Mouse (Mus musculus): Measurements from ENCODE around the gene Gm9999.

Gm9999 gene

DNA sequence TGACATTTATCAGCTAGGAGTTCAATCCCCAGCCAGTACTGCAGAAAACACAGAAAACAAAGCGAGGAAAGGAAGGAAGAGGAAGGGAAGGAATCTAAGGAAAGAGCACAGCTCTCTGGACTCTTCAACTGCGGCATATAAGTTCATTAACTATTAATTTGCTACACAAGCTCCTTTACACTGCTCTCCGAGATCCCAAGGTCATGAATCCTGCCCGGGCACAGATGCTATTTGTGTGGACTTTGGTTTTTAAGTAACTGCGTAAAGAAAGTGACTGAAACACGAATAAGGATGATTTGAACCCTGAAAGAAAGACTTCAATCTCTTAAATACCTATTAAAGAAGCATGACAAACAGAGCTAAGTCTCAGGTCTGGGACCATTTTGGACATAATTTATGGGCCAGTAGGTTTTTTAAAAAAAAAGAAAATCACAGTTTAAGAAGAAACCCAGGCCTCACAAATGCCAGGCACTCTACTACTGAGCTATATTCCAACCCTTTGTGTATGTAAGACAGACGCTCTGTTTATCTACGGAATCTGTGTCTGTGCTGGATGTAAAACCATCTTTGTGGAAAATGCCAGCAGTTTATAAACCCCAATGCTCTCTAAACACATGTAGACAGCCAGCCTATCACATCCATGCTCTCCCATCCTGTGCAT, 16.7 kb downstream of the Gm9999 start:
- CTCF ChIA-PET = no interaction called here

DNA sequence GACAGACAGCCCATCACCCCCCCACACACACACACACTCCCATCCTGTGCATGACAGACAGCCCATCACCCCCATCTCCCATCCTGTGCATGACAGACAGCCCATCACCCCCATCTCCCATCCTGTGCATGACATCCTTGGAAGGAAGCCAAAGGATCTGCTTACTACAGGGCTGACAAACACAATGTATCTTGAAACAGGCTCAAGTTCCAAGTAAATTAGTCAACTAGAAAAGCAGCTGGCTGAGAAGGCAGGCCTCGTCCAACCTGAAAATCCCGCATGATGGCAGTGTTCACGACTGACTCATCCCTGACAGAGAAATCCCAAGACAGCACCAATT, 17.2 kb downstream of the Gm9999 start:
- CTCF ChIA-PET = no interaction called here

DNA sequence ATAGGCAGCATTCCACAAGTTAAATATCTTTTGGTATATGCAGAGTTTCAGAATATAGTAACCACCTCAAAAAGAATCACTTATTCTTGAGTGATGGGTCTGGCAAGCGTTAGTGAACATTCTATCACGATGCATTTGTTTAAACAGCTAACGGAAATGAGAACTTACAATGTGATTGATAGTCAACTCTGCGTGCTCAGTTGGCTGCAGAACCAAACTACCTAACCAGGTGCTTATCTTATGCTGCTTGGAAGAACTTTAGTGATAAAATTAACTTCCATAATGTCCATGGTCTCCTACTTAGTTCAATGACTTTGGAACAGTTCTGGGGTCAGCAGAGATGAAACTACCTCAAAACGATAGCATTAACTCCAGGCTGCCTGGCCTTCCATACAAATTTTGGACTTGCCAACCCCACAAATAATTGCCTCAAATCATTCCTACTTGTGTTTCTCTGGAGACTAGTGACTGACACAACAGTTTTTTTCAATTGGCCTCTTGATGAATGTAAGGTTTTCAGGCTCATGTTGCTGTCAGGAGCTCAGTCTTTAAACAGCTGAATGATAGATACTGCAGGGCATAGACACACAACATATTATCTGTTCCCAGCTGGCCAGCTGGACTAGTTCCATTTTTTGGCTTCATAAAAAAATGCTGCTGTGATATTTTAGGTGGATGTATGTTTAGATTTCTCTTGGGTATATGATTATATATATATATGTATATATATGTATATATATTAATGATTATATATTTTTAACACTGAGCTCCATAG, 17.9 kb downstream of the Gm9999 start:
- CTCF ChIA-PET = interaction anchor here (0.5 kb wide), 1 partner anchor 22 kb away, joined by 14 read pairs; no protein-coding TSS in a partner anchor

DNA sequence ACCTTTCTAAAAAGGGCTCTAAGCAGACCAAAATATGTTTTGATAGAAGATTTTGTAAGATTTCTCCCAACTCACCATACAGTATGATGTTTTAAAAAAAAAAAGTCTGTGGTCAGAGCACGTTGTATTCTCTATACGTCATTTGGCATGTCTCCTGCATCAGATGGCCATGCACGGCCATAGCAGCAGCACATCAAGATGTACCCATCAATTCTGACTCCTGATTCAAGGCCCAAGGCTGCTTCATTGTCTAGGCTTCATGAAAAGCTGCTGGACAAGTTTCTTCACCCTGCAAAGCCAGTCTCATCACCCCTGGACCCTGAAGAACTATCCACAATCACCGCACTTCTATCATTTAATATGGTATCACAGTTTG, 18.5 kb downstream of the Gm9999 start:
- CTCF ChIA-PET = interaction anchor here (0.5 kb wide), 1 partner anchor 22 kb away, joined by 14 read pairs; no protein-coding TSS in a partner anchor

- CTCF ChIA-PET = no interaction called here
Observed at GRCm38 (mm10) chr7:47003411-47004115, 20.2 kb downstream of the Gm9999 start.

GRCm38 (mm10) chr7:47007109-47007780, 23.9 kb downstream of the Gm9999 start:
- CTCF ChIA-PET = interaction anchor here (1.4 kb wide), 1 partner anchor 16 kb away, joined by 5 read pairs; no protein-coding TSS in a partner anchor

GRCm38 (mm10) chr7:47007818-47008167, 24.4 kb downstream of the Gm9999 start:
- CTCF ChIA-PET = interaction anchor here (1.4 kb wide), 1 partner anchor 15 kb away, joined by 5 read pairs; no protein-coding TSS in a partner anchor

- CTCF ChIA-PET = interaction anchor here (0.6 to 1.4 kb wide), 2 partner anchors 14 to 15 kb away, joined by 3 to 5 read pairs; no protein-coding TSS in a partner anchor
Observed at GRCm38 (mm10) chr7:47008168-47008993, 25.0 kb downstream of the Gm9999 start, which contains the start of gene Spty2d1. TSS of gene Spty2d1 (minus strand) at chr7:47008411.

GRCm38 (mm10) chr7:47013131-47013767, 29.9 kb downstream of the Gm9999 start:
- CTCF ChIA-PET = interaction anchor here (0.7 kb wide), 1 partner anchor 9 kb away, joined by 5 read pairs; no protein-coding TSS in a partner anchor

DNA sequence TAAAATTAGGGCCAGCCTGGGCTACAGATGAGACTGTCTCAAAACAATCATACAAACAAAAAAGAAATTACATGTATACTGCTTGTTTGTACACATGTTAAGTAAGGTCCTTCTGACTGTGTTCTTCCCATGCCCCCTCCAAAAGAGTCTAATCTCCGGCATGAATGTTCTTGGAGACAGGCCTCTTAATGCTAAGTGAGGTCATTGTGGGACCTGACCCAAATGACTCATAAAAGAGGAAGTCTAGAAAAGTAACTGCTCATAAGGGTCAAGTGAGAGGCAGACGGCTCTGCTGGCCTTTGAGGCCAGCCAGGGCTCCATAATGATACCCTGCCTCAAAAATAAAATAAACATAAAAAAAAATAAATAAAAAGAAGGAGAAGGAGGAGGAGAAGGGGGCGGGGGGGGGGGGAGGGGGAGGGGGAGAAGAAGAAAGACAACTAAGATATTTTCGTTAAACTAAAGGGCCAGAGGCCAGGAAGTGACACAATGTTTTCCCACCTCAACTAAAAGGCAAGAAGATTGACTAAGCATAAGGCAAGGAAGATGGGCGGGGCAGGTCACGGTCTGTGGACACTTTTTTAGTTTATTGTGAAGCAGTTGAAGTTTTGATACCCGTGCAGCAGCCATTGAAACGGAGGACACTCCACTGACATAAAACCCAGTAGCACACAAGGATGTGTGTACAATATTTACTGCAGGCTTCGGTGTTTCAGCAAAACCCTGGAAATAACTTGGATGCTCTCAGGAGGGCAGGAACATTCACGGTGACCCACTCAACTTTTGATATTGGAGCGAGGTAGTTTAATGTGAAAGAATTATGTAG, 31.4 kb downstream of the Gm9999 start:
- CTCF ChIA-PET = interaction anchor here (0.6 kb wide), 1 partner anchor 79 kb away, joined by 4 read pairs; no protein-coding TSS in a partner anchor

- CTCF ChIA-PET = interaction anchor here (0.6 to 1.7 kb wide), 3 partner anchors 34 to 135 kb away, joined by 3 to 8 read pairs (median 4); no protein-coding TSS in a partner anchor
Observed at GRCm38 (mm10) chr7:47015390-47016065, 32.1 kb downstream of the Gm9999 start.

DNA sequence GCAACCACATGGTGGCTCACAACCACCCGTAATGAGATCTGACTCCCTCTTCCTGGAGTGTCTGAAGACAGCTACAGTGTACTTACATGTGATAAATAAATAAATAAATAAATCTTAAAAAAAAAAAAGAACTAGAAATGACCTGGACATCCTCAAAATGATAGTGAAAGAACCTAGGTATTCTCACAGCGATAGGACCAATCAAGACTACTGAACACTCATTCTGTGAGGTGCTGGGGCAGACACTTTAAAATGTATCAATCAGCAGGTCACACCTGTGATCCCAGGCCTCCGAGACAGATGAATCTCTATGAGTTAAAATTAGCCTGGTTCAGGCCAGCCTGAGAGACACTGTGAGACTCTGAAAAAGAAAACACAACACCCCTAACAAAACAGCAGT, 33.2 kb downstream of the Gm9999 start:
- CTCF ChIA-PET = interaction anchor here (1.7 kb wide), 1 partner anchor 134 kb away, joined by 8 read pairs; no protein-coding TSS in a partner anchor

DNA sequence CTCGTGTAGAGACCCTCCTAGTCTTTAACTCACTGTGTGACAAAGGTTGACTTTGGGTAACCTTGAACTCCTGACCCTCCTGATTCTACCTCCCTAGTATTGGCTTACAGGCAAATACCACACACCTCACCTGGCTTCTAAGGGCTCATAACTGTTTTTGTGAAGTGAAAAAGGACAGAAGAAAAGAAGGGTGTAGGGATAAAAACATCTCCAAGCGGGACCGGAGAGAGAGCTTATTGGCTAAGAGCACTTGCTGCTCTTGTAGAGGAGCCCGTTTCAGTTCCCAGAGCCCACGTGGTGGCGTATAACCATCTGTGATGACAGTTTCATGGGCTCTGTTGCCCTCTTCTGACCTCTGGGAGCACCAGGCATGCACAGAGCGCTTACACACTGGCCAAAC, 33.8 kb downstream of the Gm9999 start:
- CTCF ChIA-PET = interaction anchor here (1.7 kb wide), 1 partner anchor 133 kb away, joined by 8 read pairs; no protein-coding TSS in a partner anchor

DNA sequence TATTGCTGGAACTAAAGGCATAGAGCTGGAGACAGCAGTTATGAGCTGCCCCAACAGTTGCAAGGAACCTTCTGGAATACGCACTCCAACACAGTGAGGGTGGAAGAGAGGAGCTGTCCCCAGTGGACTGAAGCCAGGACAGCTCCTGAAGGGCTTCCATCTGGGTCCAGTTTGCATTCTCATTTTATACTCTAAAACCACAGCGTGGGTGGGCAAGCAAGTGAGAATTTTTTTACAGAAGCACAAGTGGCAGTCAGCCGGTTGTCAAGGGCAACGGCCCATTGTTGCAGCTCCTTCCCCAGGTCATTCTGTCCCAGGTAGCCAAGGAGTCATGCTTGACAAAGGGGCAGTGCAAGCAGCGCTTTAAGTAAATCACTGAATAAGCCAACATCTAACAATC, 36.3 kb downstream of the Gm9999 start:
- CTCF ChIA-PET = interaction anchor here (0.5 kb wide), 1 partner anchor 61 kb away, joined by 3 read pairs; no protein-coding TSS in a partner anchor

DNA sequence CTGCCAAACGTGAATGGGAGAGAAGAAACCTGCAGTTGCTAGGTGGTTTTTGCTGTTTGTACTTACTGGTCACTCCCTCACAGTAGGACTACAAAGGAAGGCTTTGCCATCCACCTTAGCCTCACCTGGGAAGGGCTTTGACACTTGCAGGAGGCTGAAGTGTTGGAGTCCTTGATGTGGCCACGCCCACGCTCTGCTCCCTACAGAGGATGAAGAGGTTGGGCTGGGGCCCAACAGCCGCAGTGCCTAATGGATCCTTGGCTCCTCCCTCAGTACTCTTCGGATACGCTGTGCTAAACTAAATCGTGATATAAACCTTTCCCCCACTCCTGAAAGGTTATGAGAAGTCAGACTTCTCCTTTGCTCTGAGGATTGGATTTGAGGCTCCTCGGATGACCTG, 37.6 kb downstream of the Gm9999 start:
- CTCF ChIA-PET = no interaction called here

DNA sequence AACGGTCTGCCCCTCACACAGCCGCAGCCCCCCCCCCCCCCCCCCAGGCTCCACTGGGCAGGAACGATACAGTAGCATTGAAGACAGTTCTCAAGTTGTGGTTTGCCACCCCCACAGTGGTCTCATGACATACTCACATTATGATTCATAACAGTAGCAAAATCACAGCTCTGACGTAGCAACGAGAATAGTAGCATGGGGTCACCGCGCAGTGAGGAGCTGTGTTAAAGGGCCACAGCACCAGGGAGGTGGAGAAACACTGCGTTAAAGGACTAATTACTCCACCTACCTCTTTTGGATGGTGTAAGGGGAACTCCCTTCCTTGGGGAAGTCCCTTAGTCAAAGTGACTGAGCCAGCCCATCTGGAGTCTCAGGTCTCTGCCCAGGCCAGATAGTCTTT, 39.1 kb downstream of the Gm9999 start:
- CTCF ChIA-PET = interaction anchor here (0.6 to 1.8 kb wide), 6 partner anchors 9 to 124 kb away, joined by 3 to 12 read pairs (median 5); no protein-coding TSS in a partner anchor

DNA sequence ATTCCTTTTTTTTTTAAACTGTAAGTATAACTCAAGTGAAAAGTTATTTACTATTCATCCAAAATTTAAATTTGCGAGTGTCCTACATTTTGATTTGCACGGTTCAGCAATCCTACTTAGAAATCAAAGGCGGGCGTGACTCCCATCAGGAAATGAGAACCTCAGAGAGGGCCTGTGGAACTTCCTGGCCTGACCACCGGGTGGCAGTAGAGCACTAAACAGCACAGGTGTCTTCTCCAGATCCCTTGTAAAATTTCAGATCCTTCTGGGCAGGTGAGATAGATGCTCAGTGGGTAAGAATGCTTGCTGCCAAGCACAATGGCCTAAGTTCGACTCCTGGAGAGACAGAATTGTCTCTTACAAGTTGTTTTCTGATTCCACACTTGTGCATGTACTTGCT, 40.1 kb downstream of the Gm9999 start:
- CTCF ChIA-PET = interaction anchor here (0.5 to 1.8 kb wide), 6 partner anchors 15 to 195 kb away, joined by 3 to 14 read pairs (median 6); no protein-coding TSS in a partner anchor

GRCm38 (mm10) chr7:47024454-47024853, 41.1 kb downstream of the Gm9999 start:
- CTCF ChIA-PET = interaction anchor here (0.6 kb wide), 1 partner anchor 194 kb away, joined by 13 read pairs; no protein-coding TSS in a partner anchor

Data from spleen, embryonic (tissue).